Mouse (Mus musculus) lung, embryonic 14.5 days (tissue): ENCODE measurements around the gene Zbtb38. TPM values are rescaled to one million over a fixed set of nuclear protein-coding genes. Genes with fewer than 3 reads are reported as not detected.
A peak's percentile ranks its signal among the peaks of the same experiment; 100 is the strongest.

Experiments used
- ATAC-seq: fragments of 200-750 bp; cut with Nextera tagmentation; 2 replicates; pipeline ENCODE4 v1.8.0; 2017; ENCODE audit warnings: mild to moderate bottlenecking, moderate TSS enrichment, moderate library complexity; ENCODE audit not compliant: insufficient read depth
- DNase-seq: peaks from one replicate; pipeline ENCODE4 v3.0.0-alpha.2; 2015
- H3K27ac ChIP-seq: fragments of 300-500 bp; sonication (generic); 2 replicates; pipeline ENCODE4 v1.5.1; 2014; ENCODE audit warnings: low read depth, mild to moderate bottlenecking, moderate library complexity
- H3K27me3 ChIP-seq: fragments of 300-500 bp; sonication (generic); 2 replicates; pipeline ENCODE4 v1.6.1; 2014; ENCODE audit warnings: low read length, control low read depth; ENCODE audit not compliant: insufficient read depth
- H3K36me3 ChIP-seq: fragments of 300-500 bp; sonication (generic); 2 replicates; pipeline ENCODE4 v1.6.1; 2014; ENCODE audit warnings: control low read depth; ENCODE audit not compliant: insufficient read depth
- H3K4me1 ChIP-seq: fragments of 300-500 bp; sonication (generic); 2 replicates; pipeline ENCODE4 v1.6.1; 2014; ENCODE audit warnings: antibody characterized with exemption, control low read depth; ENCODE audit not compliant: insufficient read depth
- H3K4me2 ChIP-seq: fragments of 300-500 bp; sonication (generic); 2 replicates; pipeline ENCODE4 v1.6.1; 2014; ENCODE audit warnings: mild to moderate bottlenecking
- H3K4me3 ChIP-seq: fragments of 300-500 bp; sonication (generic); 2 replicates; pipeline ENCODE4 v1.5.1; 2014; ENCODE audit warnings: low read depth, low read length
- H3K9ac ChIP-seq: fragments of 300-500 bp; sonication (generic); 2 replicates; pipeline ENCODE4 v1.6.1; 2014
- H3K9me3 ChIP-seq: fragments of 300-500 bp; sonication (generic); 2 replicates; pipeline ENCODE4 v1.6.1; 2016; ENCODE audit warnings: low read depth, low read length, control low read depth
- CTCF ChIP-seq: IDR thresholded peaks from 2 replicates; pipeline ENCODE4 v1.5.1; 2016; ENCODE audit warnings: antibody characterized with exemption, low read depth
- WGBS: fragments of 180-500 bp; shearing (Covaris S2); extraction: QIAGEN DNeasy Blood & Tissue Kit; methylation state at CpG from one replicate; pipeline ENCODE4 v1.1.7; 2014; 5-methylcytosine and 5-hydroxymethylcytosine counted together
- polyA plus RNA-seq: library from polyadenylated mRNA; unstranded; fragments of >200 nt; fragmentation: Nextera tagmentation; extraction: Ambion mirVana; gene quantifications from 2 replicates; pipeline ENCODE4 v1.2.1, GENCODE M21; 2014

Zbtb38 gene
- polyA plus RNA-seq, 1 experiment from 2014 or later, result 24.5 TPM

DNA sequence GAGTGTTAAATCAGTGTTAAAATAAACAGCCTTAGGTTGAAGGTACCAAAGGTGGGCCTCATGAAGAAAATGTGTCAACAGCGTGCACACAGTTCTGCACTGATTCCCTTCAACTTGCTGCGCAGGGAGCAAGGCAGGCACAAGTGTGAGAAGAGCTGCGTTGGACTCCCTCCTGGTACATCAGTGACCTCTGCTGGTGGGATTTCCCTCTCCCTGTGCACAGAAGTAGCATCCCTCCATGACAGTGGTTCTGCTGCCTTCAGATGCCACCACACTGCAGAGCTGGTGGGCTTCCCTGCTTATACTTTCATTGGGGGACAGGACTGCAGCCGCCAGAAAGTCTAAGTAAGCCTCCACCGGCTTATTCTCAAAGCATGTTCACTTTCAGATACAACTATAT is 84.0 kb downstream of the Zbtb38 start:
- H3K4me1 ChIP-seq, result no peaks in the 10 kb centered on the region
- DNase-seq (peak; percentile 76), ATAC-seq (peak; percentile 23; the same call in 1 of the 2 replicates)
- no peaks in the 10 kb centered on the region for H3K27me3 ChIP-seq
- H3K27ac ChIP-seq, result no peak overlapping the region
- H3K9ac ChIP-seq, result no peak overlapping the region
- no peaks in the 10 kb centered on the region for H3K9me3 ChIP-seq
- H3K4me2 ChIP-seq, result no peak overlapping the region
- no peak overlapping the region for H3K4me3 ChIP-seq
- WGBS, result 43% methylated on average over 5 of the region's 5 CpGs
- peak; percentile 80 for TF ChIP-seq CTCF
- H3K36me3 ChIP-seq, result no peaks in the 10 kb centered on the region

DNA sequence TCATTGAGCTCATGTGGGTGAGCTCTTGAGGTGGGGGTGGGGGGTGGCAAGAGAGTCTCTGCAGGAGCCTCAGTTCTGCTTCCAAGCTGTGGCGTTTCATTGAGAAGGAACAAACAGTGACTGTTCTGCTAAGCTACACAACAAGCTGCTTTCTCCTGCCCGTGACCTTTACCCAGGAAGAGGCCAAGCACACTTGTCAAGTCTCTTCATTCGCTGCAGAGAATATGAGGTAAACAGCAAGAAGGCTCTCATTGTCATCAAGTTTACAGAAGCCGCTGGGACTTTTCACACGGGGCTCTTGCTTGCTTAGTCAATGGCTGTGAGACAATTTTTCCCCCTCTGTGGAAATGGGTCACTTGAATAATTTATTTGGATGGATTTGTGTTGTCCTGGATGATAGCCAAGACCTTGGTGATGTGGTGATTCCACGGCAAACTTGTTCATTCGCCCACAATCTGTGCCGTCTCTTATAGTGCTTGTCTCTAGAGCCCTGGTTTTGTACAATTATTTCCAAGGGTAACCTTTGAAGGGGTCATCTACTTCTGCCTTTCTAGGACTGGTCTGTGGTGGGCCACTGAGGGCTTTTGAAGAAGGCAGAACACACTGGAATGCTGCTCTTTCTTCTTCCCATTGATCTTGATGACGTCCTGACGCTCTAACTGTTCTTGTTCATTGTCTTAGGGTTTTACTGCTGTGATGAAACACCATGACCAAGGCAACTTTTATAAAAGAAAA is 92.0 kb downstream of the Zbtb38 start:
- no peaks in the 10 kb centered on the region for H3K27me3 ChIP-seq
- H3K36me3 ChIP-seq, result no peaks in the 10 kb centered on the region
- H3K4me3 ChIP-seq, result no peak overlapping the region
- no peak overlapping the region for H3K27ac ChIP-seq
- H3K4me2 ChIP-seq, result no peak overlapping the region
- ATAC-seq (no peak), DNase-seq (no peak)
- no peak for TF ChIP-seq CTCF
- no peaks in the 10 kb centered on the region for H3K9me3 ChIP-seq
- no peaks in the 10 kb centered on the region for H3K4me1 ChIP-seq
- 61% methylated on average over 10 of the region's 10 CpGs for WGBS
- H3K9ac ChIP-seq, result no peak overlapping the region

DNA sequence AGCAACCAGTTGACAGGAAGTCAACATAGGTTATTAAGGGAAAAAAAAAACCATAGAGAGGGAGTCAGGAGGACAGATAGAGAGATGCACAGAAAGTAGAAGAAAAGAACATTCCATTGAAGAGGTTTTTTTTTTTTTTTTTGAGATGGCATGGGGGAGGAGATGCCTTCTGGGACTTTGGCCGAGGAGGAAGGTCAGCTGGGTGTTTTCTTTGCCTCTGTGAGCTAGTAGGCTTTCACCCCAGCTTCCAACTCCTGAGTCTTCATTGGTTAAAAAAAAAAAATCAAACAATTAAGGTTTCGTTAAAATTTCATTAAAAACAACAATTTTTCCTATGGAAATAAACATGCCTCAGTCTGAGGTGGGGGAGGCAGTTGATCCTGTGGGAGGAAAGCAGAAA is 92.8 kb downstream of the Zbtb38 start:
- no peak for TF ChIP-seq CTCF
- DNase-seq, result no peak
- Histone ChIP-seq H3K4me3 (no peak overlapping the region), H3K36me3 (no peaks in the 10 kb centered on the region), H3K9ac (no peak overlapping the region), H3K4me2 (no peak overlapping the region), H3K9me3 (no peaks in the 10 kb centered on the region), H3K4me1 (no peaks in the 10 kb centered on the region), H3K27ac (no peak overlapping the region), H3K27me3 (no peaks in the 10 kb centered on the region)
- no peak for ATAC-seq
- WGBS, result 59% methylated on average over 2 of the region's 2 CpGs

DNA sequence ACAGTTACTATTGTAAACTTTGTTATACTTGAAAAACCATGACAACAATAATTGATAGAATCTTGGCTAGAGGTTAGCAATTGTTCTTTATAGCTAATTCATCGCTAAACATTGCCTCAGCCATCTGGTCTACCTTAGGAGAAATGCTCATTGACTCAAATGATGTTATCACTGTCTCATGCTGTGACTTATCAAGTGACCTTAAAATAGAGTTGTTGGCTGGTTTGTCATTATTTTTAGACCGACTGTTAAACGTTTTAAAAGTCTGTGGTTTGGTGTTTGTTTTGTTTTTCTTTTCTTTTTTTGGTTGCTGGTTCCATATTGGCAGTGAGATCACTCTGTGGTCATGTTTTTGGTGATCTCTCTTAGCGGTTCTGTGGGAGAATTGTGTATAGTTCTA is 99.1 kb downstream of the Zbtb38 start:
- no peak overlapping the region for H3K4me2 ChIP-seq
- H3K27ac ChIP-seq, result no peak overlapping the region
- no peak for TF ChIP-seq CTCF
- H3K9ac ChIP-seq, result no peak overlapping the region
- H3K27me3 ChIP-seq, result no peaks in the 10 kb centered on the region
- H3K4me3 ChIP-seq, result no peak overlapping the region
- no peak for ATAC-seq
- 57% methylated on average over 4 of the region's 4 CpGs for WGBS
- no peaks in the 10 kb centered on the region for H3K9me3 ChIP-seq
- no peaks in the 10 kb centered on the region for H3K4me1 ChIP-seq
- DNase-seq, result no peak
- no peaks in the 10 kb centered on the region for H3K36me3 ChIP-seq

DNA sequence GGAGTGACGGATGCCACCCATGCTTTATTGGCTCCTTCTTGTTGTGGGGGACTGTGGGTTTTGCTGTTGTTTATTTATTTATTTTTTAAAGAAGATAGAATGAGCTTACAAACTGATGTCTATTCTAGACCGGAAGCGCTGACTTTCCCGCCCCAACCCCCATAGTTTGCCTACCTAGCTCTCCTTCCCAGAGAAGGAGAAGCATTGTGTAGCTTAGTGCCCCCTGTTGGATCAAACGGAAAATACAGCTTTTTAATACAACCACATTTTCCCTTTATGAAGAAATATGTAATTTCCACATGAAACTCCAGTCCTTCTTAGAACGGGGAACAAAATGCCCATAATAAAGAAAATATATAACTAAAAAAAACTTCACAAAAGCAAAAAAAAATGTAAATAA is 99.9 kb downstream of the Zbtb38 start:
- H3K4me2 ChIP-seq, result no peak overlapping the region
- peak; percentile 68 for DNase-seq
- no peaks in the 10 kb centered on the region for H3K36me3 ChIP-seq
- no peaks in the 10 kb centered on the region for H3K4me1 ChIP-seq
- WGBS, result 59% methylated on average over 6 of the region's 6 CpGs
- no peaks in the 10 kb centered on the region for H3K9me3 ChIP-seq
- no peak for ATAC-seq
- TF ChIP-seq CTCF, result peak; percentile 45
- no peaks in the 10 kb centered on the region for H3K27me3 ChIP-seq
- no peak overlapping the region for H3K4me3 ChIP-seq
- H3K27ac ChIP-seq, result no peak overlapping the region
- H3K9ac ChIP-seq, result no peak overlapping the region

DNA sequence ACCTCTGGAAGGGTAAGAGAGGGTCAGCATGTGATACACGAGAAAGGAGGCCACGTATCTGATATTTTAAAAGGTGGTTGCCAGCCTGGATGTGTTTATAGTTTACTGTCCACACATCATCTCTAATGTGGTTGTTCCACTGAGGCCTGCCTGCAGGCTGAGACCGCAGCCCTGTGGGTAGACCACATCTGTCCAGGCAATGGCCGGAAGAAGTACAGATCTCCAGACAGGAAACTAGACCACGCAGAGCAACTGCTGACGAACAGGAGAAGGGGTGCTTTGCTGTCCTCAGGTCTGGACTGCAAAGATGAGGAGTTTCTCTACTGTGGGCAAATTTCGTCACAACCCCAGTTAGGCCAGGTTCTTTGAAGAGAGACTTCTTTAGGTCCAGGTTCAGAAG is 101.8 kb downstream of the Zbtb38 start:
- no peak for DNase-seq
- H3K27me3 ChIP-seq, result no peaks in the 10 kb centered on the region
- no peaks in the 10 kb centered on the region for H3K36me3 ChIP-seq
- no peak overlapping the region for H3K4me2 ChIP-seq
- no peak overlapping the region for H3K27ac ChIP-seq
- no peaks in the 10 kb centered on the region for H3K9me3 ChIP-seq
- H3K4me1 ChIP-seq, result no peaks in the 10 kb centered on the region
- ATAC-seq, result no peak
- H3K4me3 ChIP-seq, result no peak overlapping the region
- no peak for TF ChIP-seq CTCF
- H3K9ac ChIP-seq, result no peak overlapping the region
- WGBS, result 69% methylated on average over 7 of the region's 7 CpGs

DNA sequence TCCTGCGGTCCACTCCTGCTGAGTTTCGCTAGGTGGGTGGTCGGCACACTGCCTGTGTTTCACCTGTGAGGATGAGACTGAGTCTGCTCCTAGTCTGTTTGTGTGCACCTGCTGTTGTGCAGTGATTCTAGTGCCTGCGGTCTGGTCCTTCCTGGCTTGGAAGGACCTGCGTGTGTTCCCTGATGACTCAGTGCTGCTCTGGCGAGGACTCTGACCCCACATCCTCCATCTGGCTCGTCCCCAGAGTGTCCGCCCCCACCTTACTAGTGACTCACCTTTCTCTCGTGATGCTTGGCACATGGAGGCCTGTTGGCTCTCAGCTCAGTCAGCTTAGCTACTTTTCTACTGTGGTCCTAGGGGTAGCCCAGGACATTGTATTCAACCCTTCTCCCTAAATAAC is 102.7 kb downstream of the Zbtb38 start:
- Histone ChIP-seq H3K27me3 (no peaks in the 10 kb centered on the region), H3K4me2 (no peak overlapping the region), H3K4me3 (no peak overlapping the region), H3K36me3 (no peaks in the 10 kb centered on the region), H3K4me1 (no peaks in the 10 kb centered on the region), H3K27ac (no peak overlapping the region), H3K9me3 (no peaks in the 10 kb centered on the region), H3K9ac (no peak overlapping the region)
- WGBS, result 62% methylated on average over 9 of the region's 9 CpGs
- TF ChIP-seq CTCF, result no peak
- DNase-seq, result no peak
- ATAC-seq, result no peak
